Mouse (Mus musculus): ENCODE data around the gene Omp. TPM values are rescaled to one million over a fixed set of nuclear protein-coding genes. Genes with fewer than 3 reads are reported as not detected.

Omp gene
- total and polyA plus RNA-seq, 2 experiments from 2014 or later: 0.47 to 0.49 TPM

GRCm38 (mm10) chr7:98117012-98117660 is 28.2 kb downstream of the Omp start:
- TF ChIP-seq CTCF (IDR thresholded peaks at IDR 0.05; ENCODE audit: low read depth): no peak
- Histone ChIP-seq H3K4me1 (ENCODE audit: insufficient read depth, low read length) (no peaks in the 10 kb centered on the region), H3K36me3 (ENCODE audit: insufficient read depth, low read length) (no peaks in the 10 kb centered on the region), H3K4me3 (ENCODE audit: low read length) (no peak overlapping the region), H3K27ac (no peak overlapping the region), H3K4me2 (ENCODE audit: low read depth, low read length) (no peak overlapping the region), H3K9me3 (ENCODE audit: low read length) (no peaks in the 10 kb centered on the region), H3K27me3 (ENCODE audit: insufficient read depth, low read length) (no peaks in the 10 kb centered on the region), H3K9ac (replicated peaks; ENCODE audit: low read length) (no peak overlapping the region)
- ATAC-seq (no peak), DNase-seq (ENCODE audit: low spot score) (peak; percentile 56)
- WGBS: 46% methylated on average over 11 of the region's 11 CpGs

DNA sequence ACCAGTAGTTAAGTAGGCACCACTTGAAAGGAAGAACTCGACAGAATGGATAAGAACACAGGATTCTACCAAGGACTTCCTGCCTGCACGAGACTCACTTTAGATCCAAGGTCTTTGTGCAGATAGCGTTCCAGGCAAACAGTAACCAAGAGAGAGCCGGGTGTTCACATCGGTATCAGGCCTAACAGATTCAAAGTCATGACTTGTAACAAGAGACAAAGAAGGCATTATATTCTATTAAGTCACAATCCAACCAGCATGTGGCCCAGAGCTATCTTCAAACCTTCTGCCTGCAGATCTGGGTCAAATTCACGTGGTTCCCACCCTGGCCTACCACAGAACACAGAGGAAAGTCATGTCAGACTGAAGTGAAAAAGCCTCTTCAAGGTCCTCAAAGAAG is 30.6 kb downstream of the Omp start:
- WGBS: 70% methylated on average over 6 of the region's 6 CpGs
- no peaks in the 10 kb centered on the region for H3K36me3 ChIP-seq (ENCODE audit: insufficient read depth, low read length)

GRCm38 (mm10) chr7:98111233-98111632 is 34.1 kb downstream of the Omp start:
- Histone ChIP-seq H3K27ac (no peak overlapping the region), H3K9ac (replicated peaks; ENCODE audit: low read length) (no peak overlapping the region; the same call in 1 of the 2 replicates), H3K36me3 (ENCODE audit: insufficient read depth, low read length) (no peaks in the 10 kb centered on the region), H3K9me3 (ENCODE audit: low read length) (no peaks in the 10 kb centered on the region), H3K27me3 (ENCODE audit: insufficient read depth, low read length) (0 out of 2 replicates have a peak, but pooled peaks cover 8% of the 10 kb centered on the region), H3K4me3 (ENCODE audit: low read length) (no peak overlapping the region; the same call in 1 of the 2 replicates), H3K4me1 (ENCODE audit: insufficient read depth, low read length) (0 out of 2 replicates have a peak, but pooled peaks cover 5% of the 10 kb centered on the region), H3K4me2 (ENCODE audit: low read depth, low read length) (peak overlapping the region; percentile 42)
- WGBS: 15% methylated on average over 25 of the region's 25 CpGs
- DNase-seq (ENCODE audit: low spot score) (no peak), ATAC-seq (no peak)
- no peak for TF ChIP-seq CTCF (IDR thresholded peaks at IDR 0.05; ENCODE audit: low read depth)

More for the DNA sequence above, 30.6 kb downstream of the Omp start:
- Histone ChIP-seq H3K9ac (replicated peaks; ENCODE audit: low read length) (no peak overlapping the region), H3K4me3 (ENCODE audit: low read length) (no peak overlapping the region), H3K4me1 (ENCODE audit: insufficient read depth, low read length) (0 out of 2 replicates have a peak, but pooled peaks cover 5% of the 10 kb centered on the region), H3K27ac (no peak overlapping the region), H3K27me3 (ENCODE audit: insufficient read depth, low read length) (0 out of 2 replicates have a peak, but pooled peaks cover 8% of the 10 kb centered on the region), H3K9me3 (ENCODE audit: low read length) (no peaks in the 10 kb centered on the region), H3K4me2 (ENCODE audit: low read depth, low read length) (no peak overlapping the region)
- no peak for TF ChIP-seq CTCF (IDR thresholded peaks at IDR 0.05; ENCODE audit: low read depth)
- DNase-seq (ENCODE audit: low spot score) (no peak), ATAC-seq (no peak)

DNA sequence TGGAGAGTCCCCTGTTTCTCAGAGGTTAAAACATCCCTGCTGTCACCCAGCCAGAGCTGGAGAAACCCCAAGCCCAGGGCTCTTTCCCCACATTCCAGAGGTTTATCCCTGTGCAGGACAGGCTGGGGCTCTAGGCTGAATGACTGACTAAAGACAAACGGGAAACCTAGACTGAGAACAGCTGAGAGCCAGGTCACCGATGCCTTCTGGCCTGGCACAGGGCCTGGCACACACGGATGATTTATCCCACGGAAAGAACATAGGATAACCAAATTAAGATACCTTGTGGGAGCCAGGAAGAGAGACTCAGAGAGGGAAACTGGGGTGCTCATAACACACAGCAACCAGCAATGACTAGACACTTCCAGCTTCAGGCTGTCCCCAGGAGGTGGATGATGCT is 35.5 kb downstream of the Omp start:
- 57% methylated on average over 4 of the region's 4 CpGs for WGBS
- no peak for ATAC-seq
- H3K4me1 ChIP-seq (ENCODE audit: insufficient read depth, low read length): 0 out of 2 replicates have a peak, but pooled peaks cover 5% of the 10 kb centered on the region
- no peak overlapping the region for H3K4me2 ChIP-seq (ENCODE audit: low read depth, low read length)
- TF ChIP-seq CTCF (IDR thresholded peaks at IDR 0.05; ENCODE audit: low read depth): no peak
- no peaks in the 10 kb centered on the region for H3K36me3 ChIP-seq (ENCODE audit: insufficient read depth, low read length)
- H3K27ac ChIP-seq: no peak overlapping the region
- H3K27me3 ChIP-seq (ENCODE audit: insufficient read depth, low read length): 0 out of 2 replicates have a peak, but pooled peaks cover 8% of the 10 kb centered on the region
- H3K9ac ChIP-seq (replicated peaks; ENCODE audit: low read length): no peak overlapping the region
- no peaks in the 10 kb centered on the region for H3K9me3 ChIP-seq (ENCODE audit: low read length)
- no peak for DNase-seq (ENCODE audit: low spot score)
- no peak overlapping the region for H3K4me3 ChIP-seq (ENCODE audit: low read length)

- no peak overlapping the region for H3K4me2 ChIP-seq (ENCODE audit: low read depth, low read length)
- TF ChIP-seq CTCF (IDR thresholded peaks at IDR 0.05; ENCODE audit: low read depth): no peak
- ATAC-seq (0 out of 2 replicates have a peak, but pooled peaks have one; percentile 3), DNase-seq (ENCODE audit: low spot score) (no peak)
- H3K4me3 ChIP-seq (ENCODE audit: low read length): no peak overlapping the region
- H3K27me3 ChIP-seq (ENCODE audit: insufficient read depth, low read length): 0 out of 2 replicates have a peak, but pooled peaks cover 8% of the 10 kb centered on the region
- H3K4me1 ChIP-seq (ENCODE audit: insufficient read depth, low read length): 0 out of 2 replicates have a peak, but pooled peaks cover 5% of the 10 kb centered on the region
- H3K9ac ChIP-seq (replicated peaks; ENCODE audit: low read length): no peak overlapping the region
- no peaks in the 10 kb centered on the region for H3K9me3 ChIP-seq (ENCODE audit: low read length)
- H3K36me3 ChIP-seq (ENCODE audit: insufficient read depth, low read length): no peaks in the 10 kb centered on the region
- no peak overlapping the region for H3K27ac ChIP-seq
- WGBS: 85% methylated on average over 16 of the region's 16 CpGs
These were observed 36.5 kb downstream of the Omp start for GRCm38 (mm10) chr7:98108636-98109430.

- no peak for TF ChIP-seq CTCF (IDR thresholded peaks at IDR 0.05; ENCODE audit: low read depth)
- H3K4me3 ChIP-seq (ENCODE audit: low read length): no peak overlapping the region
- no peak overlapping the region for H3K27ac ChIP-seq
- H3K27me3 ChIP-seq (ENCODE audit: insufficient read depth, low read length): 0 out of 2 replicates have a peak, but pooled peaks cover 7% of the 10 kb centered on the region
- DNase-seq (ENCODE audit: low spot score) (no peak), ATAC-seq (no peak)
- H3K9ac ChIP-seq (replicated peaks; ENCODE audit: low read length): no peak overlapping the region
- no peaks in the 10 kb centered on the region for H3K9me3 ChIP-seq (ENCODE audit: low read length)
- WGBS: 88% methylated on average over 7 of the region's 7 CpGs
- no peaks in the 10 kb centered on the region for H3K36me3 ChIP-seq (ENCODE audit: insufficient read depth, low read length)
- H3K4me2 ChIP-seq (ENCODE audit: low read depth, low read length): no peak overlapping the region
- 0 out of 2 replicates have a peak, but pooled peaks cover 9% of the 10 kb centered on the region for H3K4me1 ChIP-seq (ENCODE audit: insufficient read depth, low read length)
These were observed 39.0 kb downstream of the Omp start for GRCm38 (mm10) chr7:98106272-98106671.
